ENCODE assay signal across 8 mouse cellular contexts in the genomic region with DNA sequence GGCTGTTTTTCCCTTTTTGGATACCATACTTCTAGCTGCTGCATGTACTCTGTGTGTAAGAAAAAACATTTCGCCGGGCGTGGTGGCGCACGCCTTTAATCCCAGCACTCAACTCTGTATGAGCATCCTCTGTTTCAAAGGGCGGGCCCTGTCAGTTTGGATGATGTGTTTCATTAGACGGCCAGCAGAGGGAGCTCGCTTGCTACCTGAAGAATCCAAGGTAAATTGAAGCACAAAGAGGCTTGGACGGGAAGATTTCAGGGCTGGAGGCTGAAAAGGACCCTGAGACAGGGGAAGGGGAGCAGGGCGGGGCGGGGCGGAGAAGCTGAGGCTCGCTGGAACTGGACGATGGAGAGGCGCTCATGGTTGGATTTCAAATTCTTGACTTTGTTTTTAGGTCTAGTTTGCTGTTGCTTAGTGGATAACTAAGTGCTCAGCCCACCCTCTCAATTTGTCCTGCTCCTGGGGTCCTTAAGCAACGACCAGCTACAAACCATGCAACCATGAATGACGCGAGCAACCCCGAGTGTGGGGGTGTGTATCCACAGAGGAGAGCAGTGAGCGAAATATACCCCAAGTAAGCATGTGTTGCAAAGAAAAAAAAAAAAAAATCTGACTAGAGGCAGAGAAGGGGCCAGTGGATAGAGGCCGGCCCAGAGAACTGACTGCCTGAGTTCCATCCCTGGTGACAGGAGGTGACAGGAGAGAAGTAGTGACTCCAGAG. TPM values are rescaled to one million over a fixed set of nuclear protein-coding genes. Genes with fewer than 3 reads are reported as not detected.
DNase-seq lines count a peak whose midpoint lies in the region; ATAC-seq and TF ChIP-seq lines count a peak whose summit lies in the region.

No protein-coding gene starts in this region.

- no peaks in the 10 kb centered on the region for H3K36me3 ChIP-seq in midbrain, embryonic 10.5 days

- TF ChIP-seq POLR2A in cortical plate, adult 2 months (IDR thresholded peaks at IDR 0.05; ENCODE audit: extremely low read depth, insufficient read depth, low read length): no peak

- peak; percentile 78 to 79 for DNase-seq in adrenal gland, adult 18-20 months (ENCODE audit: low spot score in 2 of 2)
- DNase-seq in gastrocnemius, postnatal 10 days: peak; percentile 76
- DNase-seq in left cerebral cortex, adult 8-10 months (ENCODE audit: low spot score in 2 of 2): peak; percentile 63 to 69
- peak; percentile 87 for DNase-seq in midbrain, embryonic 10.5 days (ENCODE audit: low spot score)
- DNase-seq in right cerebral cortex, postnatal 36 days (ENCODE audit: low spot score in 2 of 2): peak; percentile 76 to 81
- DNase-seq in urinary bladder, postnatal 36 days (ENCODE audit: low spot score in 2 of 2): peak; percentile 58 to 75

- peak; percentile 92 for TF ChIP-seq CTCF in cortical plate, adult 2 months (IDR thresholded peaks at IDR 0.05; ENCODE audit: extremely low read depth, insufficient read depth, low read length)

- no peak overlapping the region for H3K27ac ChIP-seq in cortical plate, adult 2 months (ENCODE audit: insufficient read depth, low read length)
- H3K27ac ChIP-seq in midbrain, embryonic 10.5 days (replicated peaks): peak overlapping the region; percentile 67

- peaks cover 12% of the 10 kb centered on the region for H3K27me3 ChIP-seq in midbrain, embryonic 10.5 days (ENCODE audit: low read depth, poor library complexity, severe bottlenecking)

- H3K4me3 ChIP-seq in cortical plate, adult 2 months (ENCODE audit: insufficient read depth, low read length): no peak overlapping the region
- H3K4me3 ChIP-seq in midbrain, embryonic 10.5 days: peak overlapping the region; percentile 37

- whole genome bisulfite sequencing in midbrain, embryonic 10.5 days: 13% methylated on average over 21 of the region's 21 CpGs

- H3K9me3 ChIP-seq in midbrain, embryonic 10.5 days (replicated peaks): peaks cover 4% of the 10 kb centered on the region; the same call in 1 of the 2 replicates

- peak; percentile 68 for ATAC-seq in inflammation-experienced regulatory T-cells, adult 6 months

- H3K4me1 ChIP-seq in cortical plate, adult 2 months (ENCODE audit: control insufficient read depth, insufficient read depth, low read length): no peaks in the 10 kb centered on the region
- H3K4me1 ChIP-seq in midbrain, embryonic 10.5 days: peaks cover 32% of the 10 kb centered on the region

RNA-seq across cellular contexts. Expression of gene Tpt1, which starts 31.6 kb away (rescaled TPM):
- total RNA-seq in adrenal gland, adult 18-20 months (2021): 1,000 to 10,000 TPM; 2,758 to 2,912 TPM
- polyA plus RNA-seq in cortical plate, adult 2 months (2012; rRNA removed): 840 and 847 TPM in 2 replicates
- 1,000 to 10,000 TPM; 3,326 to 3,432 TPM for total RNA-seq in gastrocnemius, postnatal 10 days (2021)
- 1,000 to 10,000 TPM; 1,603 to 2,042 (median 1,729) TPM for polyA plus RNA-seq in inflammation-experienced regulatory T-cells, adult 6 months (2017; shearing (Covaris generic))
- total RNA-seq in left cerebral cortex, adult 8-10 months (2022): 1,000 to 10,000 TPM in 2 of 4 experiments, 100 to 1,000 TPM in 2; 980 to 1,027 (median 1,005) TPM
- 805 and 934 TPM in 2 replicates for polyA plus RNA-seq in midbrain, embryonic 10.5 days (2016; fragmentation: Nextera tagmentation; extraction: Ambion mirVana)
